Mouse (Mus musculus) regulatory T cell (primary cell): ENCODE results near the gene Palm2.

Experiments
- in situ Hi-C: fragments of 300-600 bp; cut with MboI, MseI; formaldehyde crosslinking; loops from one replicate; pipeline ENCODE4 v1.15.1; 2025; ENCODE audit warnings: high pct_unique_total_duplicates

Gene Palm2

DNA sequence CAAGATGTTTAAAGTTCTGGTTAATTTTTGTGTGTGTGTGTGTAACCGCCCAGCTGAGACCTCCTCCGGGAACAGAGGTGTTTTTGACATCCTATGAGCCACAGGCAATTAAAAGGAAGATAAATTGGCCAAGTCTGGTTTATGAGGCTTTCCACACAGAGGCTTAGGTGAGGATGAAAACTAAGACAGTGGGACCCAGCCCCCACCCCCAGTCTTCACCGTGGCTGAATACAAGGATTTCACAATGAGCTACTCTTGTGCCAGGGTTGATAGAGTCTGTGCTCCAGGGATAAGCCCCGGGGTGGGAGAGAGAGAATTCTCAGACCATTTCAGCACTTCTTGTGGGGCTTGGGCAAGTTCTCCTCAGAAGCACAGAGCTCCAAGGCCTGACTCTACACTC is 317.0 kb downstream of the Palm2 start:
- in situ Hi-C loops = no loop called here

DNA sequence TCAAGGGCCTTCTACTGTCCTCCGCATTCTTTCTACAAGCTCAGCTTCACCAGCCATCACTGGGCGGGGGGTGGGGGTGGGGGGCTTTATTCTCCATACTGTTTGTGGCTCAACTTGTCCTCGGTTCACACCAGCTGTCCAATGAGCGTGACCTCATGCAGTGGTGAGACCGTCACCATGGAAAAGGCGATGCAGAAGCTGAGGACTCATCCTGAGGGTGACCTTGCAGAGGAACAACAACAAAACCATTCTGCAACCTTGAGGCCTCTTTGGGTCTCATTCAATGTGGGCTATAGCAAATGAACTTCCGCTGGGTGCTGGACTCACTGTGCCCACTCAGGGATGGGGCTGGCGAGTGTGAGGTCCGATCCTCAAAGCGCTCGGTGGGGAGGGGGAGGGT is 317.5 kb downstream of the Palm2 start:
- in situ Hi-C loops = no loop called here

DNA sequence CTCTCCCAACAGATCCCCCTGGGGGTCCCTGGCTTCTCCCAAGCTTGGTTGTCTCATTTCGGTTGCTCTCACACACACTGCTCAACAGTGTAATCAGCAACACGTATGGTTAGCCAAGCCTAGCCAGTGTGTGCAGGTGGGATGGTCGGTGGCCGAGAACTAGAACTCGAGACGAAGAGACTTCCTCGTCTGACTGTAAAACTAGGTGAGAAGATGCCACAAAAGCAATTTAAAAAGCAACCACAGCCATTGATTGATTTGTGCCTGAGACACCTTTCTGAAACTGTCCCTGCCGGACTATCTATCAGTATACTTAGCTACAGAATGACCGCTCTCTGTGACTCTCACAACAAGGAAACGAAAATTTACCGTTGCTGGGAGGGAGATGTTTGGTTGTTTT is 321.0 kb downstream of the Palm2 start:
- in situ Hi-C loops = no loop called here

DNA sequence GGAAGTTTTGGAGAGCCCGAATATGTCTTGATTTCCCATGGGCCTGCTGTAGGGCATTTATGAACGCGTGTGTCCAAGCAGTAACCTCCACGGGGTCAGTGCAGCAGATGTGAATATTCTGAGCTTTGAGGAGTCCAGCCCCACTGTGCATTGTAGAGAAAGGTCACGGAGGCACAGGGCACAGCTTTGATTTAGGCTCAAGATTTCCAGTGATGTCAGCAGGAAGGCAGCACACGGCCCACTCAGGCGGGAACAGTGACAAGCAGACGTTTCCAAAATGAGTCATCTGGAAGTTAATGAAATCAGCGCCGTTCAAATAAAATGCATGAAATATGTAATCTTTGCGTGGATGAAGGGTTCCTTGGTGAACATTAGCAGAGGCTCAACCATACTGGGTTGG is 323.9 kb downstream of the Palm2 start:
- in situ Hi-C loops = no loop called here
